Mouse (Mus musculus): ENCODE results near the gene Depdc7. TPM values are rescaled to one million over a fixed set of nuclear protein-coding genes. Genes with fewer than 3 reads are reported as not detected.

Gene Depdc7
- polyA plus RNA-seq (2015; fragmentation: Nextera tagmentation; extraction: Ambion mirVana): 1.0 and 1.4 TPM in 2 replicates

DNA sequence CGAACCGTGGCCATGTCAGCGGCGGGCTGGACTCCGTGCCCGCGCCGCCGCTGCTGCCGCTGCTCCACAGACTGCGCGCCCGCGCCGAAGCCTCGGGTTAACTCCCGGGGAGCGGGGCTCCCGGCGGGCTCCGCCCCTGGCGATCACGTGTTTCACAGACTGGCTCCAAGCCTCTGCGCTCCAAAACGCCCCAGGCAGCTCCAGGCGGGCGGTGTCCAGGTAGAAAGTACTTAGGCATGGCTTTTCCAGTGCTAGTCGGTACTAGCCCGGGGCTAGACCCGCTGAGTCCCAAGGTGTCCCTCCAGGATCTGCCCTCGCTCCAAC is at the start of gene Depdc7:
Gene Depdc7 (minus strand): TSS at position 138 of the 324 bp plus-strand sequence.
- Histone ChIP-seq H3K9me3 (no peaks in the 10 kb centered on the region), H3K27me3 (replicated peaks) (peaks cover 14% of the 10 kb centered on the region), H3K4me2 (peak within 1 kb of the TSS; percentile 100), H3K4me1 (peaks cover 20% of the 10 kb centered on the region), H3K36me3 (replicated peaks) (no peaks in the 10 kb centered on the region), H3K27ac (no peak within 1 kb of the TSS), H3K9ac (peak within 1 kb of the TSS; percentile 61), H3K4me3 (peak within 1 kb of the TSS; percentile 81)
- WGBS: 0% methylated on average over 31 of the region's 31 CpGs
- ATAC-seq (replicated peaks): peak; percentile 91

- H3K4me2 ChIP-seq: no peak overlapping the region
- H3K4me3 ChIP-seq: no peak overlapping the region
- no peaks in the 10 kb centered on the region for H3K4me1 ChIP-seq
- H3K9me3 ChIP-seq: no peaks in the 10 kb centered on the region
- no peaks in the 10 kb centered on the region for H3K27me3 ChIP-seq (replicated peaks)
- peaks cover 16% of the 10 kb centered on the region; the same call in 1 of the 2 replicates for H3K36me3 ChIP-seq (replicated peaks)
- WGBS: 86% methylated on average over 1 of the region's 1 CpGs
- no peak overlapping the region for H3K27ac ChIP-seq
- H3K9ac ChIP-seq: no peak overlapping the region
- ATAC-seq (replicated peaks): no peak
Measured at GRCm38 (mm10) chr2:104774763-104775162, 32.1 kb upstream of the Depdc7 start.

DNA sequence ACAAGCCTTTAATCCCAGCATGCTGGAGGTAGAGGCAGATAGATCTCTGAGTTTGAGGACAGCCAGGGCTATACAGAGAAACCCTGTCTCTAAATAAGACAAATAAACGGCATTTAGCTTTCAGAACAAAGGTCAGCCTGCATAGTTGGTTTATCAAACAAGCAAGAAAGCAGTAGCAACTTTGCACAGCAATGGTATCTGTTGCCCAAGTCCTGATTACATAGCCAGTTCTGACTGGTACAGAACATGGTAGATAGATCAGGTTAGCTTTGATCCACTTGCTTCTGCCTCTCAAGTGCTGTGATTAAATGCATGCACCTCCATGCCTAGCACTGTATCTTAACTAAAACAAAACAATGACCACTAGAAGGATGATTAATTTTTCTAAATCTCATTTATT is 26.0 kb upstream of the Depdc7 start:
- no peak for ATAC-seq (replicated peaks)
- Histone ChIP-seq H3K36me3 (replicated peaks) (peaks cover 18% of the 10 kb centered on the region; the same call in 1 of the 2 replicates), H3K9me3 (no peaks in the 10 kb centered on the region)

GRCm38 (mm10) chr2:104764018-104764417 is 21.3 kb upstream of the Depdc7 start:
- Histone ChIP-seq H3K27ac (no peak overlapping the region), H3K9me3 (no peaks in the 10 kb centered on the region), H3K4me3 (no peak overlapping the region), H3K27me3 (replicated peaks) (no peaks in the 10 kb centered on the region), H3K4me1 (no peaks in the 10 kb centered on the region), H3K4me2 (no peak overlapping the region), H3K36me3 (replicated peaks) (peaks cover 23% of the 10 kb centered on the region; the same call in 1 of the 2 replicates), H3K9ac (no peak overlapping the region)
- 99% methylated on average over 4 of the region's 4 CpGs for WGBS
- no peak for ATAC-seq (replicated peaks)

More for the DNA sequence above, 26.0 kb upstream of the Depdc7 start:
- no peak overlapping the region for H3K27ac ChIP-seq
- no peaks in the 10 kb centered on the region for H3K27me3 ChIP-seq (replicated peaks)
- WGBS: 84% methylated on average over 1 of the region's 1 CpGs
- H3K4me3 ChIP-seq: no peak overlapping the region
- H3K9ac ChIP-seq: no peak overlapping the region
- H3K4me2 ChIP-seq: no peak overlapping the region
- H3K4me1 ChIP-seq: no peaks in the 10 kb centered on the region

- H3K4me2 ChIP-seq: no peak overlapping the region
- WGBS: 92% methylated on average over 8 of the region's 8 CpGs
- H3K36me3 ChIP-seq (replicated peaks): peaks cover 23% of the 10 kb centered on the region; the same call in 1 of the 2 replicates
- no peak overlapping the region for H3K9ac ChIP-seq
- no peaks in the 10 kb centered on the region for H3K27me3 ChIP-seq (replicated peaks)
- H3K4me1 ChIP-seq: no peaks in the 10 kb centered on the region
- no peak overlapping the region for H3K27ac ChIP-seq
- no peak for ATAC-seq (replicated peaks)
- no peaks in the 10 kb centered on the region for H3K9me3 ChIP-seq
- H3K4me3 ChIP-seq: no peak overlapping the region
Measured at GRCm38 (mm10) chr2:104763134-104763703, 20.5 kb upstream of the Depdc7 start.

- no peak overlapping the region for H3K9ac ChIP-seq
- no peak overlapping the region for H3K4me3 ChIP-seq
- 59% methylated on average over 3 of the region's 3 CpGs for WGBS
- H3K4me1 ChIP-seq: no peaks in the 10 kb centered on the region
- H3K27me3 ChIP-seq (replicated peaks): no peaks in the 10 kb centered on the region
- no peak overlapping the region for H3K4me2 ChIP-seq
- ATAC-seq (replicated peaks): 0 out of 2 replicates have a peak, but pooled peaks have one; percentile 48
- H3K9me3 ChIP-seq: no peaks in the 10 kb centered on the region
- no peak overlapping the region for H3K27ac ChIP-seq
- no peaks in the 10 kb centered on the region for H3K36me3 ChIP-seq (replicated peaks)
Measured at GRCm38 (mm10) chr2:104750611-104751010, 7.9 kb upstream of the Depdc7 start.

- Histone ChIP-seq H3K4me1 (no peaks in the 10 kb centered on the region), H3K27me3 (replicated peaks) (no peaks in the 10 kb centered on the region), H3K4me3 (no peak overlapping the region), H3K9me3 (no peaks in the 10 kb centered on the region), H3K4me2 (no peak overlapping the region), H3K9ac (no peak overlapping the region), H3K36me3 (replicated peaks) (no peaks in the 10 kb centered on the region), H3K27ac (no peak overlapping the region)
- 79% methylated on average over 5 of the region's 5 CpGs for WGBS
- ATAC-seq (replicated peaks): no peak
Measured at GRCm38 (mm10) chr2:104748652-104749183, 6.0 kb upstream of the Depdc7 start.

- H3K4me3 ChIP-seq: no peak overlapping the region
- no peaks in the 10 kb centered on the region for H3K9me3 ChIP-seq
- H3K27me3 ChIP-seq (replicated peaks): peaks cover 2% of the 10 kb centered on the region; the same call in 1 of the 2 replicates
- no peak overlapping the region for H3K9ac ChIP-seq
- no peak overlapping the region for H3K27ac ChIP-seq
- no peaks in the 10 kb centered on the region for H3K36me3 ChIP-seq (replicated peaks)
- ATAC-seq (replicated peaks): no peak
- no peak overlapping the region for H3K4me2 ChIP-seq
- 63% methylated on average over 8 of the region's 8 CpGs for WGBS
- H3K4me1 ChIP-seq: peaks cover 18% of the 10 kb centered on the region
Measured at GRCm38 (mm10) chr2:104746251-104746650, 3.6 kb upstream of the Depdc7 start.

- no peak for ATAC-seq (replicated peaks)
- no peak overlapping the region for H3K4me2 ChIP-seq
- H3K4me1 ChIP-seq: peaks cover 20% of the 10 kb centered on the region
- H3K27ac ChIP-seq: no peak overlapping the region
- H3K36me3 ChIP-seq (replicated peaks): no peaks in the 10 kb centered on the region
- 65% methylated on average over 5 of the region's 5 CpGs for WGBS
- peaks cover 14% of the 10 kb centered on the region for H3K27me3 ChIP-seq (replicated peaks)
- no peak overlapping the region for H3K9ac ChIP-seq
- no peak overlapping the region for H3K4me3 ChIP-seq
- no peaks in the 10 kb centered on the region for H3K9me3 ChIP-seq
Measured at GRCm38 (mm10) chr2:104743971-104744370, 1.3 kb upstream of the Depdc7 start.

DNA sequence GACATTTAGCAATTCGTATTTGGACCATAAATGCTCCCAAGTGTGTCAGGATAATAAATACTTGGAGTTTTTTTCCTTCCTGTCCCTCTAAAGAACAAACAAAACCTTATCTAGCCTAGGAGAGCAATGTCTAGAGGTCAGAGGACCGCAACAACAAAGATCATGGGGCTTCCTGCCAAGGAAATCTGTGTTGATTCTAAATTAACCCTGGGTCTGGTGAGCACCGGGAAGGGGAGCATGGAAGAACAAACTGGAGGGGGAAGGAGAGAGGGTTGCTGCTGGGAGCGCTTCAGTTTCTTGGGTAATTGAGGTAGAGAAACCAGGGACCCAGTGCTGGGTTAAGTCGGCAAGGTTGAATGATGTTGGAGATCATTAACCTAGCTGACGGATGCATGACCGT is 482 bp upstream of the Depdc7 start:
- Histone ChIP-seq H3K27me3 (replicated peaks) (peaks cover 14% of the 10 kb centered on the region), H3K27ac (no peak overlapping the region), H3K4me3 (peak overlapping the region; percentile 81), H3K9ac (no peak overlapping the region), H3K36me3 (replicated peaks) (no peaks in the 10 kb centered on the region), H3K4me2 (peak overlapping the region; percentile 100), H3K4me1 (peaks cover 20% of the 10 kb centered on the region), H3K9me3 (no peaks in the 10 kb centered on the region)
- 14% methylated on average over 7 of the region's 7 CpGs for WGBS
- 0 out of 2 replicates have a peak, but pooled peaks have one; percentile 5 for ATAC-seq (replicated peaks)

DNA sequence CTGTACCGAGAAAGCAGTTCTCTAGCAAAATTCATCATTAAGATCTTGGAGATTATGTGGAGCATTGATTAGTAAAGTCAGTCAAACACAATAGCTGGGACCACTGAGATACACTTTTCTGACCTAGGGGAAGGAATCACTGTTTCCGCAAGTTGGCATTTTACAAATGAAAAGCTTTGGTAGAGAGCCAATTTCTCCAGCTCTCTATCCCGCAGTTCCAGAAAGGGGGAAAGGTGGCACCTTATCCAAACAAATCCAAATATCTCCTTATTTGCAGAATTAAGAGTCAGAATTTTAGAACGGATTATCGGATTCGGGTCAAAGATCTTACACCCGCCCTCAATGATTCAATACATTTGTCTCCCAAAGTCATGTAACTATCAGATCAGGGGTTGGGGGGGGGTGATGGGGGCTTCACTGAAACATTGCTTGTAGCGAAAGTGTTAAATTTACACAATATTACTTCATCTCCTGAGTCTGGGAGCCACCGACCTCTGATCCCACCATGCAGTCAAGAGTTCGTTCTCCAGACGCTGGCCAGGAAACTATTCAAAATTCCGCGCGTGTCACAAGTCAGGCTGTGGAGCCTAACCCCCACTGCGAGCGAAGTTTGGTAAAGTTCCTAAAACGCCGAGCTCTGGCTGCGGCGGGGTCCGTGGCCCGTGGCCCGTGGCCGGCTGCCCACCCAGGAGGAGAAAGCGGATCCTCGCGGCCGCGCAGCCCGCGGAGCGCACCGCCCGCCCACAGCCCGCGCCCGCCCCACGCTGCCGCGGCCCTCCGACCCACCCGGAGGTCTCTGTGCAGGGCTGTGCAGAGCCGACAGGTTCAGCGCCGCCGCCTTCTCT is 560 bp downstream of the Depdc7 start:
- H3K9me3 ChIP-seq: no peaks in the 10 kb centered on the region
- peak overlapping the region; percentile 81 for H3K4me3 ChIP-seq
- ATAC-seq (replicated peaks): no peak
- H3K4me1 ChIP-seq: peaks cover 20% of the 10 kb centered on the region
- H3K27me3 ChIP-seq (replicated peaks): peaks cover 14% of the 10 kb centered on the region
- H3K27ac ChIP-seq: no peak overlapping the region
- H3K36me3 ChIP-seq (replicated peaks): no peaks in the 10 kb centered on the region
- peak overlapping the region; percentile 61 for H3K9ac ChIP-seq
- H3K4me2 ChIP-seq: peak overlapping the region; percentile 100
- 5% methylated on average over 44 of the region's 46 CpGs for WGBS

DNA sequence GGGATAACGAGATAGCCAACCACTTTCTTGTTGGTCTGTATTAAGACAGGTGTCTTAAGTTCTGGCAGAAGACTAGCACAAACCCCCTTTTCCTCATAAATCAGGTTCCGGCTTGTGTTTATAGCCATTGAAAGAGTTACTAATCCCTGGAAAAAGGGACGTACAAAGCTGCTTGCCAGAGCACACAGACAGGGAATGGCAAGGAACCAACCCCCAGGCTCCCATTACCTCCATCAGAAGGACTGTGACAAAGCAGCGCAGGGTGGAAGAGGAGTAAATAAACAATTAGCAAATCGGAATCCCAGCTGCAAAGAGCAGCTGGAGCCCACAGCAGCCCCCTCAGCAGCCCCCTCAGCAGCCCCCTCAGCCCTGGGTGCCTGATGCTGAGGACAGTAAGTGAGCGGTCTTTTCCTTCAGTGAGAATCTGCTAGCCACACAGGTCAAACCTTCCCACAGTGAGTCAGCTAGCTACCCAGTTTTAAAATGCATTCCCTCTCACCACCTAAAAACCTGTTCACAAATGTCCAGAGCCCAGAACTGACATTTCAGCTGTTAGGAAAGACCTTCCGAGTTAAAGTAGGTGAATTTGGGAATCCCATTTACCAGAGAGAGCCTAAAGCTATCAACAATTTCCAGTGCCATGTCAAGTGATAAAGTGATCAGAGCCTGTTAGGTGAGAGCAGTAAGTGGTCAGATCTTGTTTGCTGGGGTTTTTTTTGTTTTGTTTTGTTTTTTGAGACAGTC is 1.5 kb downstream of the Depdc7 start:
- no peaks in the 10 kb centered on the region for H3K36me3 ChIP-seq (replicated peaks)
- ATAC-seq (replicated peaks): no peak
- H3K9ac ChIP-seq: no peak overlapping the region
- H3K27me3 ChIP-seq (replicated peaks): peaks cover 14% of the 10 kb centered on the region
- WGBS: 29% methylated on average over 7 of the region's 7 CpGs
- no peak overlapping the region for H3K4me3 ChIP-seq
- H3K27ac ChIP-seq: no peak overlapping the region
- H3K4me2 ChIP-seq: no peak overlapping the region
- no peaks in the 10 kb centered on the region for H3K9me3 ChIP-seq
- peaks cover 20% of the 10 kb centered on the region for H3K4me1 ChIP-seq

All from midbrain, embryonic 15.5 days (tissue).